ENCODE assay signal across 23 mouse cellular contexts in the genomic region with DNA sequence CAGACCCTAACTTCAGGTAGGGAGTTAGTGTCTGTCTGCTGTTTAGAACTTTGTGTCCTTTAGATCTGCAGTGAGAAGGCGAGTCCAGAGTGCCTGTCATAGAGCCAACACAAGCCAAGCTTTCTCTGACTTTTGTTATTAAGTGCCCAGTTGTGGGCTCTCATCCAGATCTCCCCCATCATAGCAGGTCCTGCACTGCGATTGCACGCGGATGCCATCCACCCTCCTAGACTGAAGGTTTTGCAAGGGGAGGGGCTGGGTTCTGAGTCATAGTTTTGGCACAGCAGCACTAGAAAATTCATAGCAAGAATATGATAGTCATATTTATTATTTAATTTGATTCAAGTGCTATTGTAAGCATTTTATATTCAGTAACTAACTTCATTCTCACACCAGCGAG. TPM values are rescaled to one million over a fixed set of nuclear protein-coding genes. Genes with fewer than 3 reads are reported as not detected.
DNase-seq lines count a peak whose midpoint lies in the region; ATAC-seq lines count a peak whose summit lies in the region.
"Had no signal": no experiment of that assay in that cellular context is flagged by ENCODE, and none has a peak within 500 bp of the region (broad histone marks: within the 10 kb centered on the region; RNA-seq: fewer than 3 reads in every experiment).

No protein-coding gene starts in this region.

- H3K4me2 ChIP-seq in forebrain, embryonic 12.5 days = no peak overlapping the region
- H3K4me2 ChIP-seq in midbrain, embryonic 11.5 days = no peak overlapping the region
- H3K4me2 ChIP-seq in hindbrain, embryonic 11.5 days (replicated peaks; ENCODE audit: low read depth, low read length) = no peak overlapping the region
- H3K4me2 ChIP-seq: embryonic facial prominence, embryonic 15.5 days; heart, embryonic 11.5 days; hindbrain, embryonic 13.5 days had no signal

- no peak overlapping the region for H3K27ac ChIP-seq in forebrain, embryonic 10.5 days
- no peak overlapping the region for H3K27ac ChIP-seq in forebrain, embryonic 12.5 days
- no peak overlapping the region for H3K27ac ChIP-seq in midbrain, embryonic 11.5 days (ENCODE audit: low read depth, low read length)
- H3K27ac ChIP-seq in hindbrain, embryonic 11.5 days (ENCODE audit: low read depth, low read length) = no peak overlapping the region
- H3K27ac ChIP-seq: embryonic facial prominence, embryonic 15.5 days; hindbrain, embryonic 13.5 days; limb, embryonic 10.5 days had no signal

- peak; percentile 6 for DNase-seq in forebrain, embryonic 10.5 days (ENCODE audit: extremely low spot score, low spot score)
- DNase-seq in heart, postnatal 4 days = peak; percentile 25
- DNase-seq in heart, postnatal 36 days = no peak
- DNase-seq in adipocyte (ENCODE audit: low spot score) = peak; percentile 36
- DNase-seq in brain, adult 2 months (ENCODE audit: low read depth, low spot score) = peak; percentile 38
- no peak for DNase-seq in midbrain, embryonic 11.5 days (ENCODE audit: low spot score, missing footprints)
- no peak for DNase-seq in hindbrain, embryonic 11.5 days (ENCODE audit: low spot score)
- DNase-seq: cerebellum, postnatal 10 days; embryo, embryonic 11 days; gastrocnemius, postnatal 14 days; kidney, adult 8-10 months; kidney, postnatal 36 days; layer of hippocampus, adult 9-11 months; liver, postnatal 0 days; lung, postnatal 14 days; retina, postnatal 1 day; thymus, postnatal 14 days had no signal

- H3K36me3 ChIP-seq in forebrain, embryonic 10.5 days (replicated peaks) = no peaks in the 10 kb centered on the region
- H3K36me3 ChIP-seq in forebrain, embryonic 12.5 days (replicated peaks) = no peaks in the 10 kb centered on the region
- no peaks in the 10 kb centered on the region for H3K36me3 ChIP-seq in midbrain, embryonic 11.5 days (ENCODE audit: control insufficient read depth, insufficient read depth, low read length)
- no peaks in the 10 kb centered on the region for H3K36me3 ChIP-seq in hindbrain, embryonic 11.5 days (ENCODE audit: control insufficient read depth, insufficient read depth, low read length)
- H3K36me3 ChIP-seq: embryonic facial prominence, embryonic 15.5 days; hindbrain, embryonic 13.5 days had no signal

- no peaks in the 10 kb centered on the region for H3K9me3 ChIP-seq in forebrain, embryonic 10.5 days
- no peaks in the 10 kb centered on the region for H3K9me3 ChIP-seq in forebrain, embryonic 12.5 days
- no peaks in the 10 kb centered on the region for H3K9me3 ChIP-seq in midbrain, embryonic 11.5 days (ENCODE audit: control insufficient read depth, low read length)
- no peaks in the 10 kb centered on the region for H3K9me3 ChIP-seq in hindbrain, embryonic 11.5 days (ENCODE audit: control insufficient read depth, low read length)
- H3K9me3 ChIP-seq: embryonic facial prominence, embryonic 15.5 days; hindbrain, embryonic 13.5 days; limb, embryonic 10.5 days; megakaryocyte, embryonic 14.5 days had no signal

- H3K4me1 ChIP-seq in forebrain, embryonic 10.5 days = peaks cover 5% of the 10 kb centered on the region
- H3K4me1 ChIP-seq in forebrain, embryonic 12.5 days = peaks cover 5% of the 10 kb centered on the region; the same call in 1 of the 2 replicates
- no peaks in the 10 kb centered on the region for H3K4me1 ChIP-seq in midbrain, embryonic 11.5 days (ENCODE audit: control insufficient read depth, insufficient read depth, low read length)
- H3K4me1 ChIP-seq in hindbrain, embryonic 11.5 days (replicated peaks; ENCODE audit: control insufficient read depth, insufficient read depth, low read length) = no peaks in the 10 kb centered on the region
- H3K4me1 ChIP-seq: hindbrain, embryonic 13.5 days; megakaryocyte, embryonic 14.5 days had no signal

- no peak for ATAC-seq in forebrain, embryonic 12.5 days (ENCODE audit: low FRiP score)
- ATAC-seq in midbrain, embryonic 11.5 days (ENCODE audit: low FRiP score) = no peak
- no peak for ATAC-seq in hindbrain, embryonic 11.5 days (ENCODE audit: low FRiP score)
- ATAC-seq: liver, postnatal 0 days had no signal

- H3K4me3 ChIP-seq in forebrain, embryonic 10.5 days = no peak overlapping the region
- no peak overlapping the region for H3K4me3 ChIP-seq in forebrain, embryonic 12.5 days (replicated peaks)
- H3K4me3 ChIP-seq in midbrain, embryonic 11.5 days (ENCODE audit: low read depth, low read length) = no peak overlapping the region
- H3K4me3 ChIP-seq in hindbrain, embryonic 11.5 days (ENCODE audit: low read depth, low read length) = no peak overlapping the region
- H3K4me3 ChIP-seq: embryonic facial prominence, embryonic 15.5 days; hindbrain, embryonic 13.5 days; limb, embryonic 10.5 days; megakaryocyte, embryonic 14.5 days had no signal

- intact Hi-C loops in heart, postnatal 36 days (cut with DNase I) = no loop called here

- H3K9ac ChIP-seq in forebrain, embryonic 12.5 days = no peak overlapping the region
- no peak overlapping the region for H3K9ac ChIP-seq in midbrain, embryonic 11.5 days (ENCODE audit: low read length)
- H3K9ac ChIP-seq in hindbrain, embryonic 11.5 days (ENCODE audit: low read depth, low read length) = no peak overlapping the region
- H3K9ac ChIP-seq: embryonic facial prominence, embryonic 15.5 days; hindbrain, embryonic 13.5 days; liver, postnatal 0 days had no signal

- peaks cover 3% of the 10 kb centered on the region; the same call in 1 of the 2 replicates for H3K27me3 ChIP-seq in forebrain, embryonic 10.5 days (ENCODE audit: poor library complexity, severe bottlenecking)
- H3K27me3 ChIP-seq in forebrain, embryonic 12.5 days = no peaks in the 10 kb centered on the region
- H3K27me3 ChIP-seq in midbrain, embryonic 11.5 days (ENCODE audit: control insufficient read depth, insufficient read depth, low read length) = no peaks in the 10 kb centered on the region
- no peaks in the 10 kb centered on the region for H3K27me3 ChIP-seq in hindbrain, embryonic 11.5 days (ENCODE audit: control insufficient read depth, insufficient read depth, low read length)
- H3K27me3 ChIP-seq: embryonic facial prominence, embryonic 15.5 days; hindbrain, embryonic 13.5 days; megakaryocyte, embryonic 14.5 days had no signal

- WGBS in forebrain, embryonic 10.5 days = 91% methylated on average over 5 of the region's 5 CpGs
- 93% methylated on average over 5 of the region's 5 CpGs for WGBS in forebrain, embryonic 12.5 days
- 87% methylated on average over 5 of the region's 5 CpGs for WGBS in midbrain, embryonic 11.5 days
- WGBS in hindbrain, embryonic 11.5 days = 94% methylated on average over 5 of the region's 5 CpGs

RNA-seq across cellular contexts. Expression of a gene that starts 12.6 kb away (rescaled TPM):
- polyA plus RNA-seq in forebrain, embryonic 10.5 days (2016; fragmentation: Nextera tagmentation; extraction: Ambion mirVana) = 11.6 and 14.2 TPM in 2 replicates
- 7.9 and 9.1 TPM in 2 replicates for polyA plus RNA-seq in forebrain, embryonic 12.5 days (2016; fragmentation: Nextera tagmentation; extraction: Ambion mirVana)
- 10 to 100 TPM; 20.8 TPM for total RNA-seq in heart, postnatal 4 days (2021)
- total RNA-seq in heart, postnatal 36 days (2021) = 10 to 100 TPM; 16.2 to 21.0 TPM
- 5.5 and 7.8 TPM in 2 replicates for polyA plus RNA-seq in midbrain, embryonic 11.5 days (2014; fragmentation: Nextera tagmentation; extraction: Ambion mirVana)
- 5.8 and 7.4 TPM in 2 replicates for polyA plus RNA-seq in hindbrain, embryonic 11.5 days (2014; fragmentation: Nextera tagmentation; extraction: Ambion mirVana)

Comparison
In these comparisons a context has a peak if more than half of its experiments do, and no peak if none do; other contexts are left out.
1. DNase-seq: peak in forebrain, embryonic 10.5 days (single experiment), heart, postnatal 4 days (single experiment), adipocyte (single experiment) and brain, adult 2 months (single experiment); none in heart, postnatal 36 days (0 of 2), midbrain, embryonic 11.5 days (single experiment) and hindbrain, embryonic 11.5 days (single experiment).